Mouse (Mus musculus): ENCODE results near the gene Nrip2.

Nrip2 gene

DNA sequence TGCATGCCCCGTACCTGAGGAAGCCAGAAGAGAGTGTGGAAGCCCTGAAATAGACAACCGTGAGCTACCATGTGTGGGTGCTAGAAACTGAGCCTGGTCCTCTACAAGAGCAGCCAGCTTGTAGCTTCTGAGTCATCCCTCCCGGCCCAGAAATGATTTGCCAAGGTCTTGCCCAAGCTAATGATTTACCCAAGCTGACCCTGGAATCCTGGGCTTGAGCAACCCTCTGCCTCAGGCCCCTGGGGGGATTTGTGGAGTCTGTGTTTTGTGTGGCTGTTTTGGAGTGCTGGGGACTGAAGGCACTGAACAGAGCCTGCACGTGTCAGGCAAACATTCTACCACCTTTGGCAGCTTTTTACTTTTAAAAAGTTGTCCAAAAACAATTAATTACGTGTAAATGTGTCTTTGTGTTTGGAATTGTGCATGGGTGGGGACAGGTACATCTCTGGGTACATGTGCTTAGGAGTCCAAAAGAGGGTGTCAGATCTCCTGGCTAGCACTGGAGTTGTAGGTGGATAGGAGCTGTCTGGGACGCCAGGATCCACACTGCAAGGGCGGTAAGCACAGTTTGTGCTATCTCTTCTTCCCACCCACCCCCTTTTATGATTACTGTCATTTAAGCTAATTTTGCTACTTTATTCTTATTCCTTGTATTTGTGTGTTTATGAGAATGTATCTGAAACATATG, 1.4 kb upstream of the Nrip2 start:
- no peak for DNase-seq (ENCODE audit: low read depth, low spot score)

DNA sequence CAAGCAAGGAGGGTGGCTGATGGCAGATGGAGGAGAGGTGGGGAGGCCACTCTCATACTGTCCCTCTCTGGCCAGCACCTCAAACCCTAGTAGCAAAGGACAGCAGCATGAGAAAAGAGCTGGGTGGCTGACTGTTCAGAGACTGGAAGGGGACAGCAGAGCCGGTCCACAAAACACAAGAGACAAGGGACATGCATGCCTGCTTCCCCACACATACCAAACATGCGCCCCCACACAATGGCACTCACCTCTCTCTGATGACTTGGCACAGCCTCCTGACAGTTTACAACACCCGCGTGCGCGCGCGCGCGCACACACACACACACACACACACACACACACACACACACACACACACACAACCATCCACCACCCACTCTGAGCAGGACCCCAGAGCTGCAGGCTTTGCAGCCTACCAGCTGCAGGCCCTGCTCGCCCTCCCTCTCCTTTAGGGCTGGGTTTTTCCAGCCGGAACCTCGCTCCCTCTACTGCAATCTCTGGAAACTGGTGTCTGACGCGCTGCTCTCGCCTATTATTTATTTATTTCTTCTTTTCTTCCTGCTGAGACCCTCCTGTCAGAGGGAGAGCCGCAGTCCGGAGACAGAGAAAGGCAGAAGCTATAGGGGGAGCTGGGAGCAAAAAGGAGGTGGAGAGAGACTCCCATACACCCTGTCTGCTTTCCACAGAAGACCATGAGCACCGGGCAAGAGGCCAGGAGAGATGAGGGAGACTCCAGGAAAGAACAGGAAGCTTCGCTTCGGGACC, 507 bp downstream of the Nrip2 start:
- no peak for DNase-seq (ENCODE audit: low read depth, low spot score)

DNA sequence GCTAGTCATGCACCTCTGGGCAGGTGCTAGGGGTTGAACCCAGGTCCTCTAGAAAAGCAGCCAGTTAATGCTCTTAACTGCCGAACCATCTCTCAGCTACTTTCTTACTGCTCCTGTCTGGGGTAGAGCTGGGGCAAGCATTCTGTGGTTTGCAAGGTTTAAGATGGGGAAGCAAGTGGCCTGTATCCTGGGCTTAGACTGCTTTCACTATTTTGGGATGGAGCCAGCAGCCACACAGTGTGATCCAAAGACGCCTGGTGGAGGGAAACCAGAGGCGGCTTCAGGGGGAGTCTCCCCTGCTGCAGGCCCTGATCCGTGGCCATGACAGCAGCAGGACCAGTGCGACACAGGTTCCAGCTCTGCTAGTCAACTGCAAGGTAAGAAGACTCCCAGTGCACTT, 5.6 kb downstream of the Nrip2 start:
- DNase-seq (ENCODE audit: low read depth, low spot score): no peak

DNA sequence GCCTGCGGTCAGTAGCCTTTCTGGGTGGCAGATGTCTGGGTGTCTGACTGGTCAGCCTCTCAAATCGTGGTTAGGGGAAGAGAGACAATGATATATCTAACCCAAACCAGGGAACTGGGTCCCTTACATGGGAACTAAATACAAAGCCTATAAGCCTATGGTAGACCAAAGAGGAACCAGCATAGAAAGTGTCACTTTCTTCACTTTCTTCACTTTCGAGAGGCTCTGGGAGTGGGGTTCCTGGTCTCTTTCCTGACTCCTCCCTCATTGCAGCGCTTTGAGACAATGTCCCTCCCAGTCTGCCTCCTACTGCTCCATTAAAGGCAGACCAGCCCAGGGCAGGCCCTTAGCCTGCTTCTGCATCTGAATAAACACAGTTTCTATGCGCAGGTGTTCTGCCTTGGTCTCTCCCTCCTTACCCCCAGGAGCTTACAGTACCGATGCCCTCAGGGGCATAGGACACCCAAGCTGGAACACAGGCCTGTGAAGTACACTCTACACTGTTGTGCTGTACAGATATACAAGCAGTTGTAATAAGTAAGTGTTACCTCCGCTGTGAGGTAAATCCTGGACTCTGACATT, 9.5 kb downstream of the Nrip2 start:
- no peak for DNase-seq (ENCODE audit: low read depth, low spot score)

DNA sequence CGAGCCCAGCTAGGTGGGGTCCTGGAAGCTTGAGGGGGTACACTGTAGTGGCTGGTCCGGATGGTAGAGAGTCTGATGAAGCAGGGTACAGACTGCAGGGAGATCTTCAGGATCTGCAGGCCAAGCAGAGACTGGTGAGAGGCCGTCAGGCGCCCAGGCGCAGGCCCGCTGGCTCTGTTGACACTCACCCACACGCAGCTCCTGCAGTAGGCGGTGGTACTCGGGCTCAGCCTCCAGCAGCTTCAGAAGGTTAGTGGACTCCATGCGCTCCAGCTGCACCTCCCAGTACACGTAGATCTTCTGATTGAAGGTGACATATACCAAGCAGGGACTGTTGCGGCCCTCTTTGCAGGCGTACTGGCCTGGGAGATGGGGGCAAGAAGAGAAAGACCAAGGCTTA, 11.2 kb downstream of the Nrip2 start:
- DNase-seq (ENCODE audit: low read depth, low spot score): no peak

DNA sequence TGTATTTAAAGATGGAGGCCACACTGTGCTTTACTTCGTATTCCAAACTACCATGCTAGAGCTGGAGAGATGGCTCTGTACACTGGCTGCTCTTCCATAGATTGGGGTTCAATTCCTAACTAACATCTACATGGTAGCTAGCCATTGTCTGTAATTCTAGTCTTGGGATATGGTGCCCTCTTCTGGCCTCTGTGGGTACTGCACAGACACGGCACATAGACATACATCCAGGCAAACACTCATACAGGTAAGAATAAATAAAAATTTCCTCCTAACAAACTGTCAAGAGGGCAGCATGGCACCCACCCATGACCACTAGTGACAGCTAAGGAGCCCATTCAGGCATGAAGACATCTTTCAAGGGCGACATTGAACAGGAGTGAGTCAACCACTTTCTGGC, 12.0 kb downstream of the Nrip2 start:
- DNase-seq (ENCODE audit: low read depth, low spot score): peak; percentile 40

DNA sequence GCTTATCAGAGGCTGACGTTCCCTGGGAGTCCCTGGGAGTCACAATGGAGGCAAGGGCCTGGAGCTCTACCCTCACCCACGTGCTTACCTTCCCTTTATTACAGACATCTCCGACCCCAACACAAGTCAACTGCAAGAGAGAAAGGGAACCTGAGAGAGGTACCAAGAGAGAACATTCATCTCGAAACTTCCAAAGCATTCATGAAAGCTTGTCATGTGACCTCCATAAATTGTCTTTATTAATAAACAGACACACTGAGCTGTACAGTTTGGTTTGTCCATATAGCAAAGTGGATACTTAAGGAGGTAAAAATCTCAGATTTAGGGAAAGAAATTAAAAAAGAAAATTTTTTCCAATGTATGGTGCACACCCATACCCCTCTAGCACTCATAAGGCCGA, 17.1 kb downstream of the Nrip2 start:
- no peak for DNase-seq (ENCODE audit: low read depth, low spot score)

DNA sequence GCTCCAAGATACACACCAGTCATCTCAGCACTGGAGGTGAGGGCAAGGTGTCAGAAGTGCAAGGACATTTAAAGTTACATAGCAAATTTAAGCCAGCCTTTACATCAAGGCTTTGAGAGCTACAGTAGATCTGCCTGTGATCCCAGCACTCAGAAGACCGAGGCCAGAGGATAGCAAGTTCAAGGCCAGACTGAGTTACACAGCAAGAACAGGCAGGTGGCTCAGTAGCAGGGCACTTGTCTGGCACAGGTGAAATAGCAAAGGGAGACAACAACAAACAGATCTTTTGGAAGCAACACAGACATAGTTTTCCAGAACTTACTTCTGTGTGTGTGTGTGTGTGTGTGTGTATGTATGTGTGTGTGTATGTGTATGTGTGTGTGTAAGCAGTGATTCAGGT, 19.0 kb downstream of the Nrip2 start:
- no peak for DNase-seq (ENCODE audit: low read depth, low spot score)

DNA sequence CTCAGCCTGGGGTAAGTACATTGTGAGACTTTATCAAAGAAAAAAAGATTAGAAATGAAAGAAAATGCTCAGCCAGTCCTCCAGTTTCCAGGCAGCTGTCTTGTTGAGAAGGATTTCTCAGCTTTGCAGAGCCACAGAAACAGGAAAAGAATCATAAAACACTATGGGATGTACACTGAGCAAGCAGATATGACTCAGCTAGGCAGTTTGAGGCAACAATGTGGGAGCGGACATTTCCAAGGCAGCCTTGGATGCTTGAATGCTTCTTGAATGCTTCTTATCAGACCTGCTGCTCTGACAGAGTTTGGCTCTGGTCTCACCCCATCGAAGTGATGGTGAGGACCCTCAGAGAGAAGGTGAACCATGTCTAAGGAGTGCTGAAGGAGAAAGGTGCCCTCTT, 21.9 kb downstream of the Nrip2 start:
- no peak for DNase-seq (ENCODE audit: low read depth, low spot score)

DNA sequence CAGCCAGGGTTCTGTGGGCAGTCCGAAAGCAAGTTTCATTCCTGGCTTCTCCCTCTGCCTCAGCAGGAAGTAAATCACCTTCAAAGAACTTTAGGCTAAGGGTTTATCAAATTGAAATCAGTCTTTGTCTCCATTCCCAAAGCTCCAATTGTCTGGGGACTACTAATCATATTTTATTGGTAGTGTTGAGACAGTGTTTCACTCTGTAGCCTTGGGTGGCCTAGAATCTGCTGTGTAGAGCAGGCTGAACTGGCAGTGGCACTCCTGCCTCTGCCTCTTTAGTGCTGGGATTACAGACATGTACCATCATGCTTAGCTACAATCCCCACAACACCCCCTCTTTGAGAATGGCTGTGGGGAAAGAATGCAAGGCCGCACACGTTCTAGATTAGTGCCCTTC, 22.4 kb downstream of the Nrip2 start:
- no peak for DNase-seq (ENCODE audit: low read depth, low spot score)

DNA sequence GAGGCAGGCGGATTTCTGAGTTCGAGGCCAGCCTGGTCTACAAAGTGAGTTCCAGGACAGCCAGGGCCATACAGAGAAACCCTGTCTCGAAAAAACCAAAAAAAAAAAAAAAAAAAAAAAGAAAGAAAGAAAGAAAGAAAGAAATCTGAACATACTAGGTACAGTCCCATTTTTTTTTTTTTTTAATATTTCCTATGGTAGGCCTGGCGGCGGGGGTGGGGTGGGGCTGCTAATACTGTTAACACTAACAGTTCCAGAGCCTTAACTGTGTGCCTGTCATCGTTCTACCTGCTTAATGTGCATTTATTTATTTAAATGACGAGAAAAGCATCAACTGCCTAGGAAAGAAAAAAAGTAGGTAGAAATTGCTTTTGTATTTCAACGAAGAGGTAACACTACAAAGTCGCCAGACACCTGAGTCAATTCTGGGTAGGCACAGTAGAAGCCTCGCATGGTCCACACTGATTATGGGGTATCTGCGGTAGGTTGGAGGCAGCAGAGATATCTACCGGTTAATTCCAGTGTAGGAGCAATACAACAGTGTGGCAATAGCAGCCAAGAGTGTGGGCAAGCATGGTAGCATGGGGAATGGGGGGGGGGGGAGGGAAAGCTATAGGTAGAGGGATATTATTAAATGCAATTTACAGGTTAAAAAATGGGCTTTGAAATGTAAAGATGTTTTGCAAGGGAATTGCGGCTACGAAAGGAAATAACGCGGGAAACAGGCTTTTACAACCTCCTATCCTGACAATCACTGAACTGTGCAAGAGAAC, 24.6 kb downstream of the Nrip2 start:
- DNase-seq (ENCODE audit: low read depth, low spot score): no peak

DNA sequence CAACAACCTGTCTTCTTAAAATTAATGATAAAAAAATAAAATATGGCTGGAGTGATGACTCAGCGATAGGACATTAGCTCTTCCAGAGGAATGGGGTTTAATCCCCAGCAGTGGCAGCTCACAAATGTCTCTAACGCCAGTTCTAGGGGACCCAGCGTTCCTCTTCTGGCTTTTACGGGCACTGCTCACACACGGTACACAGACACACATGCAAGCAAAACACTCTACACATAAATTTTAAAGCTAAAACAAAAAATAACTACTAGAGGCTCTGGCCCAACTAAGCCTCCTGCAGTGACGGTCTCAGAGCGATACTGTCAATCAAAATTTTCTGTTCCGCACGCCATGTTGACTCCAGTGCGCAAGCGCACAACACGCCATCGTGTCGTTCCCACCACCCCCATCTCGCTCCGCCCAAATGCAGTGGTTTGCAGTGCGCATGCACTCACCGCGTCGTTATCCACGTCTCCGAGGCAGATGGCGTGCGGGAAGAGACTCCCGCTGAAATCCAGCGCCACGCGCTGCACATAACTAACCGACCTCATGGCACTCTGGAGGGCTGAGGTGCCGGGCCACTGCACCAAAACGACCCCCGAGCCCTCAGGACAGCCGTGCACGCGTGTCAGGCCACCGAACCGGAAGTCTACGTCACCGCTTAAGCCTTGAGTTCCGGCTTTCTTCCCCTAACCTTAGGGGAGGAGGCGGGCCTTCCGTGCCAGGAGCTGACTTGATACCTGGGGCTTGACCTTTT, 25.3 kb downstream of the Nrip2 start, which contains the start of gene Itfg2:
Gene Itfg2 (minus strand): TSS at position 663 of the 751 bp plus-strand sequence.
- DNase-seq (ENCODE audit: low read depth, low spot score): peak; percentile 94

DNA sequence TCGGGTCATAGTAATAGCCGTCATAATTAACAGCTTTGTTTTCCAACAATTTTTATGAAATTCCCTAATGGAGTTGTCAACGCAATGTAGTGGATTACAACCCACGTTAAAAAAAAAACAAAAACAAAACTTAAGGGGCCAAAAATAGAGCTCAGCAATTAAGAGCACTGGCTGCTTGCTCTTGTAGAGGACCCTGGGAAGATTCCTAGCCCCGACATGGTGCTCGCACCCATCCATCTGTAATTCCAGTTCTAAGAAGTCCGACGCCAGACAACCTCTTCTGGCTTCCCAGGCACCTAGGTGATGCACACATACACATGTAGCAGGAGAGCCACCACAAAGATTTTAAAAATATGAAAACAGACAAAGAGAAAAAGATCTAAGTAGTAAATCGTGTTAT, 25.9 kb downstream of the Nrip2 start:
- DNase-seq (ENCODE audit: low read depth, low spot score): no peak

DNA sequence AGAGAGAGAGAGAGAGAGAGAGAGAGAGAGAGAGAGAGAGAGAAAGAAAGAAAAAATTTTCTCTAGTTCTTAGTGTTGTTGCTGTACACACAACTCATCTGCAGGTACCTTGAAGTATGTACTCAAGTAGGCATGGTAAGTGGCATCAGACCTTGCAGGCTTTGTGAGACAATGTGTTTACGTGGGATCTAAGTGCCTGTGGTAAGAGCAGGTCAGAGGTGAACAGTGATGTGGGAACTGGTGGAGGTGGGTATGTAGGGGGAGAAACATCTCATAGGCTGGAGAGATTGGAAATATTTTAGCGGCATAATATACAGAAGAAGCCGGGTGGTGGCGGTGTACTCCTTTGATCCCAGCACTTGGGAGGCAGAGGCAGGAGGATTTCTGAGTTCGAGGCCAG, 28.5 kb downstream of the Nrip2 start:
- no peak for DNase-seq (ENCODE audit: low read depth, low spot score)

DNA sequence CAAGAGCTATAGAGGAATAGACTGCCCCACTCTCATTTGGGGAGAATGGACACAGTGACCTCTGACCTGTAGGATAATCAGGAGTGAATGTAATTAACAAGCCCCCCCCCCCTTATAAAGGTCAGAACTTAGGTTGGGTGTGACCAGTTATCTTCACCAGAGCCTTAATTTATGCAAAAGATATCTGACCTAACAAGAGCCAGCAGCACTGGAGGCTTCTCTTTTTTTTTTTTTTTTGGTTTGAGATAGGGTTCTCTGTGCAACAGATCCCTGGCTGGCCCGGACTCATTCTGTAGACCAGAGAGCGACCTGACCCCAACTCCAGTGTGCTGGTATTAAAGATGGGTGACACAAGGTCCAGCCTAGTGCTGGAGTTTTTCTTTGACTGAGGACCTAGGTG, 30.2 kb downstream of the Nrip2 start:
- DNase-seq (ENCODE audit: low read depth, low spot score): no peak

DNA sequence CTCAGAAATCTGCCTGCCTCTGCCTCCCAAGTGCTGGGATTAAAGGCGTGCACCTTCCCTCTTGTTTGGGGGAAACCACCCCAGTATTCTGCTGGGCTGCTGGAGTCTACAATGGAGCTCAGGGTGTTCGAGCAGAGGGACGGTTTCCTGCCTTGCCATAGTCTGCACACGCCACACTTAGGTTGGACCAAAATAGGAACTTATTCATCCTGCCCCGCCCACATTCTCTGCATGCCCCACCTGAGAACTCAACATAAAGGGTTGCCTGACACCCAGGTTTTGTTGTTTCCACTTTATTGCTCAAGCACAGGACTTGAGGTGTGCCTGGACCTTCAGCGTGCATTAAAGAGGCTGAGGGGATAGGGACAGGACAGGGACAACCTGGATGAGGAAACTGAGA, 30.7 kb downstream of the Nrip2 start:
- DNase-seq (ENCODE audit: low read depth, low spot score): no peak

DNA sequence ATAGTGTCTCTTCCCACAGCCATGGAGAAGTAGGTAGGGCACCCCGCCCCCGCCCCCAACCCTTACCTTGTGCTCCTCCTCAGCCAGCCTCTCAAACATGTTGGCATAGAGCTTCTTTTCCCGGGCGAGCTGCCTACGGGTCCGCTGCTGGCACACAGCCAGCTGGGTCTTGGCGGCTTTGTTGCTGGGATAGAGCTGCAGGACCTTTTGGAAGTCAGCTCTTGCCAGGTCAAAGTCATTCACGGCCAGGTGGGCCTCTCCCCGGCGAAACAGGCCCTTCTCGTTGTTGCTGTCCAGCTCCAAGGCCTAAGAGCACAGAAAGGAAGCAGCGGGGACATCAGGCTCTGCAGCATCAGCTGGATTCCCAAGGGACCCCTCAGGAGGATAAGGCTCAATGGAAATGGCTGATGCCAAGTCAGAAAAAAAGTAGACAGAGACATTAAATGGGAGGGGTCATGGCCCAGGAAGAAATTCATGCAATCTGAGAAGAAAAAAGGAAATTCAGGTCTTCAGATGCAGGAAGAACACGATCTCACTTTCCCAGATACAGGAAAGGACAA, 33.3 kb downstream of the Nrip2 start:
- DNase-seq (ENCODE audit: low read depth, low spot score): no peak

DNA sequence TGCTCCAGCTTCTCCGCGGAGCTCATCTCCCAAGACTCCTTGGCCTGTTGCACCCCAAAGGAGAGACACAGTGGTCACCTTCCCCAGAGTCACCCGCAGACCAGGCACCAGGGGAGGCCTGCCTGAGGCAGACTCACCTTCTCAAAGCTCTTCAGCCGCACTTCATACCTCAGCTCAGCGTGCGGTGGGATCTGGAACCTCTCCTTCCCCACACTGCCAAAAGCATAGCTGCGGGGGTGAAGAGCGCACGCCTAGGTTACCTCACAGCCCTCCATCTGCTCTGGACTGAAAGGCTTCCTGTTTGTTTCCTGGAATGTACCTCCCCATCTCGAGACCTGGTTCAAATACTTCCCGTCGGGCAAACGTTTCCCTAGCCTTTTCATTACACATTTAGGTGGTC, 34.5 kb downstream of the Nrip2 start:
- no peak for DNase-seq (ENCODE audit: low read depth, low spot score)

DNA sequence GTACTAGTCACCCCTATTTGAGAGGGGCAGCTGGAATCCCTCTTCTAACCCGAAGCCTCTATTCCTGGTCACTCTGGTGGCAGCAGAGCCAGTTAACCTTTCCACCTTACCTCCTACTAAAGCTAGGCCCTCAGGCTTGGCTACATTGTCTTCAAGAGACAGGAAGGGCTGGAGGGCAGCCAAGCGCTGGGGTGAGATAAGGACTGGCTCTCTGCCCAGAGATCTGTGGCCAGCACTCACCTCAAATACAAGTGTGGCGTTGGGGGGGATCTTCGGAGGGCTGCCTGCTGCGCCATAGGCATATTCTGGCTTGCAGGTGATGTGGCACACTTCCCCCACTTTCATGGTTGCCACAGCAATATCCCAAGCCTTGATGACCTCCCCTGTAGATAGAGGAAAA, 36.4 kb downstream of the Nrip2 start:
- no peak for DNase-seq (ENCODE audit: low read depth, low spot score)

DNA sequence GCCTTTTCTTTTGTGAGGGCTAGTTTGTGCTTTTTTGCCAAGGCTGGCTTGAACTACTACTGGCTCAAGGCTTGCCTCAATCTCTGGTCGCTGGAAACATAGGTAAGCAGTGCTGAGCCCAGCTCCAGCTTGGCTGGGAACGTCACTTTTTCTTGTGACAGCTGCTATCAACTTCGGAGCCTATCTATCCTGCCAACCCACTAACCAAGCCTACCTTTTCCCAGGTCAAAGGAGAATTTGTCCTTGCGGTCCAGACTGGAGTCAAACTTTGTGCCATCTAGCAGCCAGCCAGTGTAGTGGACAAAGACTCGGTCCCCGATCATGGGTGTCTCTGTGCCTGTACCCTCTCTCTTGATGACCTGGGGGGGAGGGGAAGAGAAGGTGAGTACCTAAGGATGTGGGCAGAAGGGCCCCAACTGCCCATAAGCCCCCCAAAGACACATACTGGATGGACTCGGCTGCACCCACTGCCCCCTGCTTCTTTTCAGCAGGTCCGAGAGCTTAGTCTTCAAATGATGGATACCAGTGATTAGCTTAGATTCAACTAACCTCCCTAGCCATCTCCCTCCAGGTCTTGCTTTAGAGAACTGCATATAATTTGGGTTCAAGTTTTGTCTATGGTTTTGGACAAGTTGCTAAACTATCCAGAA, 37.4 kb downstream of the Nrip2 start:
- DNase-seq (ENCODE audit: low read depth, low spot score): no peak

DNA sequence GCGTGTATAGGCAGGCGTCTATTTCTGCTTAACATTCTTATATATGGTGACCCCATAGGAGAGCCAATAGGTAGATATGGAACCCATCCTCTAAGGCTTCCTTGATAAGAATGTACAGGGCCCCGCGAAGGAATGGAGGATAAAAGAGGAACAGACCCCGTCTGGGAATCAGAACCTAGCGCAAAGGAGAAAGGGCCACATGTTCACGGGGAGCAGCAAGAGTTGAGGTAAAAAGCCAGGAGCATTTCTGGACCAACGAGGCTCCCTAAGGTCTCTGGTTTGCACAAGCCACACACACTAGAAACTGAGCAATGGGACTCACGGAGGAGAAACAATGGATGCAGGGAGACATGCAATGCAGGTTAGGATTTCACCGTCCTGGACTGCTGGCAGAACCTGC, 38.2 kb downstream of the Nrip2 start:
- DNase-seq (ENCODE audit: low read depth, low spot score): no peak
